Mouse (Mus musculus) sigmoid colon, adult 10 weeks (tissue): Measurements from ENCODE around the gene Itpk1. TPM values are rescaled to one million over a fixed set of nuclear protein-coding genes. Genes with fewer than 3 reads are reported as not detected.

Source experiments
- polyA plus RNA-seq: library from polyadenylated mRNA; stranded (reverse); fragments of 350-450 nt; fragmentation: Illumina TruSeq; extraction: RNeasy Lipid Tissue Mini Kit (QIAGEN cat#74804); gene quantifications from one replicate; pipeline ENCODE4 v1.2.3, GENCODE M21; 2014; ENCODE audit warnings: low read depth, low replicate concordance

The Itpk1 gene
- 2.8 TPM for polyA plus RNA-seq

DNA sequence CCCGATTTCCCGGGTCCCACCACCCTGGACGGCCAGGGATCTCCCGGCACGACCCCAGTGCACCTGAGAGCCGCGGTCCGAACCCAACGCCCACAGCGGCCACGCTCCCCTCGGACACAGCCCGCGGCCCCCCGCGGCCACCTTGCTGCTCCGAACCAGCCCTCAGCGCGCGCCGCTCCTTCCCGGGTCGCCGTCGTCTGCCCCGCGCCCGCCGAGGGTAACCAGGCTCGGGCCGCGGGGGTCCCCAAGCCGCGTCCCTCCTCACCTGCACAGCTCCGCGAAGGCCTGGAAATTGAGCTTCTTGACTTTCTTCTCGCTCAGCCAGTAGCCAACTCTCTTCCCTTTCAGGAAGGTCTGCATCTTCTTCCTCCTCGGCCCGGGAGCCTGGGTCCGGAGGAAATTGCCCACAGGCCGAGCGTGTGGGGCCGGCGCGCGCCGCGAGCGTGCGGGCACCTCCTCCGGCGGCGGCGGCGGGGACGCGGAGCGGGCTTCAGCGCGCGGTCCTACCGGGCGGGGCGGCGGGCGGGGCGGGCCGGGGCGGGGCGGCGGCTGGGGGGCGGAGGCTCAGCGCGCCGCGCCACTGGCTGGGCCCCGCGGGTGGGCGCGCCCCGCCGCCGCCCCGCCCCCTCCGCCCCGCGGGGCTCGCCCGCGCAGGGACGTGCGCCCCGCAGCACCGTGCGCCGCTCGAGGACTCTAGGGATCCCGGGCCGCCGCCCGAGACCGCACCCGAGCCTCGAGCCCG, at the start of gene Itpk1:
TSS of gene Itpk1 (minus strand) at position 474 of the 742 bp plus-strand sequence.

GRCm38 (mm10) chr12:102743589-102744574, 39.2 kb upstream of the Itpk1 start, which contains the start of the genes Moap1 and Tmem251:
TSS of gene Moap1 (minus strand) at chr12:102743661.
TSS of gene Tmem251 (plus strand) at chr12:102743762.

GRCm38 (mm10) chr12:102554721-102555516, 149.8 kb downstream of the Itpk1 start, which contains the start of gene Chga:
TSS of gene Chga (plus strand) at chr12:102554969.

Other genes with a start within 250 kb of the Itpk1 start
- gene Golga5, start 235.8 kb downstream of the Itpk1 start, polyA plus RNA-seq: 59.2 TPM
- 5.6 TPM for gene Chga, start 150.0 kb downstream of the Itpk1 start, polyA plus RNA-seq
- gene Moap1, start 38.7 kb upstream of the Itpk1 start, polyA plus RNA-seq: 2.5 TPM
- gene Tmem251, start 38.8 kb upstream of the Itpk1 start, polyA plus RNA-seq: 13.3 TPM
- not detected for gene Gm28051, start 52.8 kb upstream of the Itpk1 start, polyA plus RNA-seq
- gene Gon7, start 52.9 kb upstream of the Itpk1 start, polyA plus RNA-seq: 15.3 TPM
- gene Ubr7, start 53.0 kb upstream of the Itpk1 start, polyA plus RNA-seq: 22.5 TPM
- gene Gm20604, start 53.7 kb upstream of the Itpk1 start, polyA plus RNA-seq: 17.4 TPM
- gene Btbd7, start 173.5 kb upstream of the Itpk1 start, polyA plus RNA-seq: 65.2 TPM
- gene Cox8c, start 194.4 kb upstream of the Itpk1 start, polyA plus RNA-seq: not detected
- gene Unc79, start 243.9 kb upstream of the Itpk1 start, polyA plus RNA-seq: 0.47 TPM